ENCODE assay signal across 9 mouse cellular contexts in the genomic region with DNA sequence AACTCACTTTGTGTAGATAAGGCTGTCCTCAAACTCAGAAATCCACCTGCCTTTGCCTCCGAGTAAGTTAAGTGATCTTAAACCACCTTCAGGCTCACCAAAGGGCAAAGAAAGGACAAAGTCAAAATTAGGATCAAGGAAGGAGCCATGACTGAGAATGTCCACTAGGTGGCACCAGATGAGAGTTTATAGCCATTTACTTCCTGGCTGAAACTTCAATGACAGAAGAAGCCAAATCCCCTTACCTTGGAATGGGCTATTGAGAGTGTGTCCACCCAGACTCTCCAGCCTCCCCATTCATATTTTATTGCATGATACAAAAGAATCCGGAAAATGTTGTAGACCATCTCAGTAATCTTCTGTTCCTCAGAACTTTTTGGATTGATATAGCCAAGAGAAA.
DNase-seq lines count a peak whose midpoint lies in the region; ATAC-seq lines count a peak whose summit lies in the region.
"Had no signal": no experiment of that assay in that cellular context is flagged by ENCODE, and none has a peak within 500 bp of the region (broad histone marks: within the 10 kb centered on the region; RNA-seq: fewer than 3 reads in every experiment).

No protein-coding gene starts in this region.

- H3K4me2 ChIP-seq in limb, embryonic 11.5 days (ENCODE audit: low read depth, severe bottlenecking): no peak overlapping the region
- H3K4me2 ChIP-seq: heart, embryonic 13.5 days had no signal

- no peaks in the 10 kb centered on the region for H3K4me1 ChIP-seq in limb, embryonic 11.5 days (ENCODE audit: control insufficient read depth, insufficient read depth, low read length)
- H3K4me1 ChIP-seq: heart, embryonic 13.5 days had no signal

- H3K27me3 ChIP-seq in limb, embryonic 11.5 days (ENCODE audit: control insufficient read depth, insufficient read depth, low read length): no peaks in the 10 kb centered on the region
- H3K27me3 ChIP-seq: heart, embryonic 13.5 days had no signal

- no peaks in the 10 kb centered on the region for H3K9me3 ChIP-seq in limb, embryonic 11.5 days (ENCODE audit: control insufficient read depth, low read length)
- H3K9me3 ChIP-seq: heart, embryonic 13.5 days had no signal

- peak; percentile 37 for DNase-seq in ovary, postnatal 14 days (ENCODE audit: low spot score)
- no peak for DNase-seq in ovary, postnatal 10 days (ENCODE audit: low spot score)
- peak; percentile 58 for DNase-seq in R1 (ENCODE audit: low read depth, low spot score)
- DNase-seq in cerebellum, adult 8-10 months: peak; percentile 43
- peak; percentile 16 to 61 for DNase-seq in heart, postnatal 14 days
- peak; percentile 59 for DNase-seq in limb, embryonic 11.5 days (ENCODE audit: low spot score)
- DNase-seq in retina, adult 2 months (ENCODE audit: low read depth, low spot score): peak; percentile 39
- no peak for DNase-seq in ovary, adult 18-20 months (ENCODE audit: low spot score)

- ATAC-seq in limb, embryonic 11.5 days (ENCODE audit: insufficient number of reproducible peaks, low FRiP score, low TSS enrichment, low read depth): no peak

- no peak overlapping the region for H3K27ac ChIP-seq in limb, embryonic 11.5 days (replicated peaks; ENCODE audit: low read depth, low read length)
- H3K27ac ChIP-seq: heart, embryonic 13.5 days had no signal

- H3K36me3 ChIP-seq in limb, embryonic 11.5 days (ENCODE audit: control insufficient read depth, insufficient read depth, low read length): no peaks in the 10 kb centered on the region; the same call in 1 of the 2 replicates

- intact Hi-C loops in heart, postnatal 14 days (cut with DNase I): loop anchor here (5.0 to 10.0 kb wide), 2 partner anchors 744 to 1417 kb away; a partner anchor contains a TSS

- H3K4me3 ChIP-seq in limb, embryonic 11.5 days (ENCODE audit: low read depth, low read length): no peak overlapping the region
- H3K4me3 ChIP-seq: heart, embryonic 13.5 days had no signal

- H3K9ac ChIP-seq in limb, embryonic 11.5 days (ENCODE audit: low read length): no peak overlapping the region
- H3K9ac ChIP-seq: heart, embryonic 13.5 days had no signal

- WGBS in limb, embryonic 11.5 days: 19% methylated on average over 2 of the region's 2 CpGs

Comparison
In these comparisons a context has a peak if more than half of its experiments do, and no peak if none do; other contexts are left out.
1. DNase-seq: peak in ovary, postnatal 14 days (single experiment), R1 (single experiment), cerebellum, adult 8-10 months (single experiment), heart, postnatal 14 days (2 of 2), limb, embryonic 11.5 days (single experiment) and retina, adult 2 months (single experiment); none in ovary, postnatal 10 days (single experiment) and ovary, adult 18-20 months (single experiment).